Mouse (Mus musculus) hindbrain, embryonic 12.5 days (tissue): ENCODE results near the gene Drc7. TPM values are rescaled to one million over a fixed set of nuclear protein-coding genes. Genes with fewer than 3 reads are reported as not detected.

Source experiments
- ATAC-seq: fragments of 200-750 bp; cut with Nextera tagmentation; 2 replicates; pipeline ENCODE4 v1.8.0; 2017; ENCODE audit warnings: moderate TSS enrichment; ENCODE audit not compliant: low FRiP score
- H3K27ac ChIP-seq: fragments of 300-500 bp; sonication (generic); 2 replicates; pipeline ENCODE4 v1.5.1; 2016; ENCODE audit warnings: mild to moderate bottlenecking
- H3K27me3 ChIP-seq: fragments of 300-500 bp; sonication (generic); 2 replicates; pipeline ENCODE4 v1.6.1; 2016; ENCODE audit warnings: mild to moderate bottlenecking
- H3K36me3 ChIP-seq: fragments of 300-500 bp; sonication (generic); 2 replicates; pipeline ENCODE4 v1.6.1; 2016; ENCODE audit warnings: mild to moderate bottlenecking
- H3K4me1 ChIP-seq: fragments of 300-500 bp; sonication (generic); 2 replicates; pipeline ENCODE4 v1.6.1; 2016
- H3K4me2 ChIP-seq: fragments of 300-500 bp; sonication (generic); replicated peaks from 2 replicates; pipeline ENCODE4 v1.6.1; 2016; ENCODE audit warnings: mild to moderate bottlenecking
- H3K4me3 ChIP-seq: fragments of 300-500 bp; sonication (generic); 2 replicates; pipeline ENCODE4 v1.5.1; 2016; ENCODE audit warnings: mild to moderate bottlenecking
- H3K9ac ChIP-seq: fragments of 300-500 bp; sonication (generic); 2 replicates; pipeline ENCODE4 v1.6.1; 2016; ENCODE audit warnings: mild to moderate bottlenecking, moderate library complexity
- H3K9me3 ChIP-seq: fragments of 300-500 bp; sonication (generic); replicated peaks from 2 replicates; pipeline ENCODE4 v1.6.1; 2016; ENCODE audit warnings: mild to moderate bottlenecking
- WGBS: fragments of 180-500 bp; shearing (Covaris S2); methylation state at CpG from one replicate; pipeline ENCODE4 v1.1.7; 2016; 5-methylcytosine and 5-hydroxymethylcytosine counted together
- polyA plus RNA-seq: library from polyadenylated mRNA; unstranded; fragments of >200 nt; fragmentation: Nextera tagmentation; extraction: Ambion mirVana; gene quantifications from 2 replicates; pipeline ENCODE4 v1.2.1, GENCODE M21; 2016

Gene Drc7
- polyA plus RNA-seq, 1 experiment from 2014 or later, result 1.3 TPM

DNA sequence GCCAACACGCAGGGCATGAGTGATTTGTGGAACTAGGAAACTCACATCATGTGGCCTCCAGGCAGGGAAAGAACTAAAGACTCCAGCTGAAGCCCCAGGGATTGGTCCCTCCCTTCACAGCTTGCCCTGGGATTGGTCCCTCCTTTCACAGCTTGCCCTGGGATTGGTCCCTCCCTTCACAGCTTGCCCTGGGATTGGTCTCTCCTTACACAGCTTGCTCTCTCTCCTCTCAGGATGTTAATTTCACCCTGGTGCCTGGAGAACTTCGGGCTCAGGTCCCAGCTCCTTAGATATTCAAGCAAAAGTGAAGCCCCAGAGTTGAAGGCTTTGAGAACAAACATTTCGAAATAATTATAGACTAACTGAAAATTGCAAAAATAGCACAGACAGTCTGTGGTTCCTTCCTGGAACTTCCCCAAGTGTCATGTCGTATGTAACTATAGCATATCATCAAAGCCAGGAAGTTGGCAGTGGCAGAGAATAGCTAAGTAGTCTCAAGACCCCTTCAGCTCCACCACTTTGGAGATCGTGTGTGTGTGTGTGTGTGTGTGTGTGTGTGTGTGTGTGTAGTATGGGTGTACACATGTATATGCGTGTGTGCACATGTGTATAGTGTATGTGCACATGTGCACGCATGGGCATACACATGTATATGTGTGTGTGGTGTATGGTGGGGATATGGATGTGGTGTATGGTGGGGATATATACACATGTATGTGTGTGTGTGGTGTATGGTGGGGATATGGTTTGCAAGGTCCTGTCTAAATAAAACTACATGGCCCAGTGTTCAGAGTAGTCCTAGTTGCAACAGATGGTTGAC lies 17.6 kb upstream of the Drc7 start:
- H3K4me3 ChIP-seq, result no peak overlapping the region
- H3K4me1 ChIP-seq, result 0 out of 2 replicates have a peak, but pooled peaks cover 3% of the 10 kb centered on the region
- H3K9me3 ChIP-seq, result no peaks in the 10 kb centered on the region
- H3K27ac ChIP-seq, result no peak overlapping the region
- H3K9ac ChIP-seq, result no peak overlapping the region
- H3K36me3 ChIP-seq, result no peaks in the 10 kb centered on the region
- WGBS, result 71% methylated on average over 7 of the region's 7 CpGs
- no peaks in the 10 kb centered on the region for H3K27me3 ChIP-seq
- H3K4me2 ChIP-seq, result no peak overlapping the region
- no peak for ATAC-seq

DNA sequence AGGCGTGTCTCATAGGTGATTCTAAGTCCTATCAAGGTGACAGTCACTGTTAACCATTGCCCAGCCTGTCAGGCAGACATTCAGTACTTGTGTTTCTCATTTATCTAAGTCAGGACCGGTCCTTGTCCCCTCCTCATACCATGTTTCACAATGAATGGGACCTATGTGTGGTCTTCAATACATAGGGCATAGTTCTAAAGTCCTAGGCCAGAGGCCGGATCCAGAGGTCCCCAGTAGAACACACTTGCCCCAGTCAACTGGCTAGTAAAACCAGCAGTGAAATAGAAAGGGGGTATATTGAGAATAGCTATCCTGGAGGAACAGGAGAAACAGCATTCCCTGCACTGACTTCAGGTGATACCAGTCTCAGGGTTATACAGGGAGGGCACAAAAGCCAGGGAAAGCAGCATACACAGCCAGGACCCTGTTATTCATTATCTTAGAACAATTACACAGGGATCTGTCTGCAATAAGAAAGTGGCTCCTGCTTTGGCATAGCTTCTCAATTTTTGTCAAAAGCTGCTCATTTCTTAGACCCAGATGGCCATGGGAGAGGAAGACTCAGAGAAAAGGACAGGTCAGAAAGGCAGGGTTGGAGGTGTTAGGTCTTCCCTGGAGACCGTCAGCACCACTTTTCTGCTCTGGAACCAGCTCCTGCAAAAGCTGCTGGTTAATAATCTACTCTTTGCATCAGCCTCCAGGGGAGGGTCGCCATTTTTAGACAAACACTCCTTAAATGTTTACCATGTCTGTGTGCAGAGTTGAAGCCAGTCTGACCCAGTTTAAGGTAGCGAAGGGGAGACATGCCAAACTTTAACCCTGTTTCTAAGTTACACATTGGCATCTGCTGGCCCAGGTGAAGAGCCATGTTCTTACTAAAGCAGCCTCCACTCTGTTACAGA lies 12.8 kb upstream of the Drc7 start:
- no peak overlapping the region for H3K4me2 ChIP-seq
- no peaks in the 10 kb centered on the region for H3K27me3 ChIP-seq
- H3K9me3 ChIP-seq, result no peaks in the 10 kb centered on the region
- H3K4me3 ChIP-seq, result no peak overlapping the region
- WGBS, result 68% methylated on average over 6 of the region's 6 CpGs
- H3K36me3 ChIP-seq, result no peaks in the 10 kb centered on the region
- no peak overlapping the region for H3K9ac ChIP-seq
- H3K27ac ChIP-seq, result no peak overlapping the region
- 0 out of 2 replicates have a peak, but pooled peaks cover under 1% of the 10 kb centered on the region for H3K4me1 ChIP-seq
- no peak for ATAC-seq

DNA sequence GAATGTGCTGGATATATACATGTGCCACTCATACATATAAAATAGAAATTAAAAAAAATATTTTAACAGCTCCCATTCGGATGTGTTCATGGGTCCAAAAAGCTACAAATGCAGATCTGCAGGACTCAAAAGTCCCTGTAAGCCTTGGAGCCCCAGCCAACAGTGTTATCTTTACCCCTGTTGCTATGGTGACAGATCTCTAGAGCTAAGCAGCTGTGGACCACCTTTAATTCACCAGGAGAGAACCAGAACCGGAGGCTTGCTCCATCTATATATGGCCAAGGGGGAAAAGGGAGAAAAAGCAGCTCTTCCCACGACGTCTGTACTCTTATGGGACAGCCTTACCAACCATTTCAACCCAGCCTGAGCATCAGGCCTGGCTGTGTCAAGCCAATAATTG lies 10.1 kb upstream of the Drc7 start:
- 69% methylated on average over 4 of the region's 4 CpGs for WGBS
- Histone ChIP-seq H3K27me3 (no peaks in the 10 kb centered on the region), H3K4me1 (peaks cover 4% of the 10 kb centered on the region), H3K4me3 (no peak overlapping the region), H3K9ac (no peak overlapping the region), H3K36me3 (no peaks in the 10 kb centered on the region), H3K4me2 (no peak overlapping the region), H3K9me3 (no peaks in the 10 kb centered on the region), H3K27ac (no peak overlapping the region)
- no peak for ATAC-seq

DNA sequence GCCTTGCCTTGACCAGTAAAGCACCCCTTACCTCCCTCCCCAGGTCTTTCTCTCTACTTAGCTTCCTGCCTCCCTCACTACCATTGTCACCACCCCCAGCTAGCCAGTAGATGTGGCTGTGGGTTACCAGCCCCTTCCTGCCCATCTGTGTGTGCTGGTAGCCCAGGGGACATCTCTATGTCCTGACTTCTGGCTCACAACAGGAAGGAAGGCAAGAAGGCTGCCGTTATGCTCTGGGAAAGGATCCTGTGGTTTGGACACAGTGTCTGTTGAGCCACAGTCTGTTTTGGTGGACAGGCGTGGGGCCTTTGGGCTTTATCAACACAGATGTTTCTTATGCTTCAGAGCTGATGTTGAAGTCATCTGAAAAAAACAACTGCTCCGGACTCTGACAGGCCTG lies 7.9 kb upstream of the Drc7 start:
- Histone ChIP-seq H3K4me2 (no peak overlapping the region), H3K9me3 (no peaks in the 10 kb centered on the region), H3K36me3 (no peaks in the 10 kb centered on the region), H3K4me3 (no peak overlapping the region), H3K9ac (no peak overlapping the region), H3K4me1 (peaks cover 4% of the 10 kb centered on the region), H3K27me3 (no peaks in the 10 kb centered on the region), H3K27ac (no peak overlapping the region)
- no peak for ATAC-seq
- 67% methylated on average over 3 of the region's 3 CpGs for WGBS

DNA sequence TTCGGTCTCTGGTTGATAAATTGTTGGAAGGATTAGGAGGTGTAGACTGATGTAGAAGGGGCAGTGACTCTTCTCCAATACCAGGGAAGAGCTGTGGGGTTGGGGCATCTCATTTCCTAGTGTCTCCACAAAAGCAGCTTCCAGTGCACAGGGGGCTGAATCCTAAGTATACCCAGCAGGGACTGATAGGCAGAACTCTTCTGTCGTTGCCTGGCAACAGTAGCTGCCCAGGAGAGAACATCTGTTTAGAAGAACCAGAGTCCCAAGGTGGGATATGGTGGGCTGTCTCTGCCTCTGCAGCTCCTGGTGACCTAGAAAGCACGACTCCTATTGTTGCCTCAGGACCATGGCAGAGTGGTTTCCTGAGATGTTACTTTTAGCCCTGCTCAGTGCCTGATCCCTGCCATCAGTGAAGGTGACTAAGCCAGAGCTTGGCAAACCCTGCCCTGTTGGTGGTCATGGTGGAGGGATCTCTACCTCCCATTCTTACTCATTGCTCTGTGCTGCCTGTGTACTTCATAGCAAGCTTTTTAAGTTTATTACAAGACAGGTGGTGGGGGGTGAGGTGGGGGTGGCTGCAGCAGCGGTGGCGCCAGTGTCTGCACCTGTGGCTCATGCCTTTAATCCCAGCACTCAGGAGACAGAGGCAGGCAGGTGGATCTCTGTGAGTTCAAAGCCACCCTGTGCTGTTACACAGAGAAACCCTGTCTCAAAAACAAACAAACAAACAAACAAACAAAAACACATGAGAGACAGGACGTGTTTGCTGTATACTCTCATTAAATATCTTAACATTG lies 6.8 kb upstream of the Drc7 start:
- no peaks in the 10 kb centered on the region for H3K36me3 ChIP-seq
- H3K4me1 ChIP-seq, result peaks cover 4% of the 10 kb centered on the region
- no peak overlapping the region for H3K4me3 ChIP-seq
- WGBS, result 70% methylated on average over 6 of the region's 6 CpGs
- no peak for ATAC-seq
- H3K9ac ChIP-seq, result no peak overlapping the region
- no peak overlapping the region for H3K4me2 ChIP-seq
- H3K27ac ChIP-seq, result no peak overlapping the region
- H3K27me3 ChIP-seq, result no peaks in the 10 kb centered on the region
- no peaks in the 10 kb centered on the region for H3K9me3 ChIP-seq

DNA sequence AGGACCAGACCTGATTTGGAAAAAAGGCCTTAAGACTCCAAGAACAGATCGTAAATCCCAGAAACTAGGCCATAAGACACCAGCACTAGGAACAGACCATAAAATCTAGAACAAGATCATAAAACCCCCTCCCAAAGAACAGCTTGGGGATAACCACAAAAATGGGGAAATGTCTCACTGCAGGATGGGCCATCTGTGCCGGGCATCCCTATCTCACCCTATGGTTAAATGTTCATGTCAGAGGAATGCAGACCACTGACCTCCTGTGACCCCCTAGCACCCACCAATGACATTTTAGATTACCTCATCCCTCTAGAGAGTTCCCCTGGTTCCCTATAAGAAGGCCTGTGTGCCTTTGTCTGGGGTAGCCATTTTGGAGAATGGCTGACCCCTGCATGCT lies 5.3 kb upstream of the Drc7 start:
- Histone ChIP-seq H3K27me3 (no peaks in the 10 kb centered on the region), H3K4me1 (peaks cover 4% of the 10 kb centered on the region), H3K4me3 (no peak overlapping the region), H3K9me3 (no peaks in the 10 kb centered on the region), H3K4me2 (no peak overlapping the region), H3K27ac (no peak overlapping the region), H3K9ac (no peak overlapping the region), H3K36me3 (no peaks in the 10 kb centered on the region)
- 83% methylated on average over 2 of the region's 2 CpGs for WGBS
- no peak for ATAC-seq

DNA sequence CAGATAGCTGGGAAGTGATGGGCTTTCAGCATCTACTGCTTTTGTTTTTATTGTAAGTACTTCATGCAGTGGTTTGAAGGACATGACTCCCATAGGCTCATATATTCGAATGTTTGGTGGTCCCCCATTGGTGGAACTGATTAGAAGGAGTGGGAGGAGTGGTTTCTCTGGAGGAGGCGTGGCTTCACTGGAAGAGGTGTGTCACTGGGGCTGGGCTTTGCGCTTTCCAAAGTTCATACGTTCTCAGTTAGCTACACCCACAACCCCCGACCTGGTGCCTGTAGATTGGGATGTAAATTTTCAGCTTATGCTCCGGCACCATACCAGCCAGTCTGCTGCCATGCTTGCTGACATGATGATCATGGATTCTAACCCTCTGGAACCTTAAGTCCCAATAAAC lies 465 bp upstream of the Drc7 start:
- Histone ChIP-seq H3K27ac (no peak overlapping the region), H3K9me3 (no peaks in the 10 kb centered on the region), H3K36me3 (no peaks in the 10 kb centered on the region), H3K4me1 (no peaks in the 10 kb centered on the region), H3K27me3 (no peaks in the 10 kb centered on the region), H3K9ac (no peak overlapping the region), H3K4me3 (no peak overlapping the region), H3K4me2 (no peak overlapping the region)
- ATAC-seq, result no peak
- WGBS, result 56% methylated on average over 6 of the region's 6 CpGs

DNA sequence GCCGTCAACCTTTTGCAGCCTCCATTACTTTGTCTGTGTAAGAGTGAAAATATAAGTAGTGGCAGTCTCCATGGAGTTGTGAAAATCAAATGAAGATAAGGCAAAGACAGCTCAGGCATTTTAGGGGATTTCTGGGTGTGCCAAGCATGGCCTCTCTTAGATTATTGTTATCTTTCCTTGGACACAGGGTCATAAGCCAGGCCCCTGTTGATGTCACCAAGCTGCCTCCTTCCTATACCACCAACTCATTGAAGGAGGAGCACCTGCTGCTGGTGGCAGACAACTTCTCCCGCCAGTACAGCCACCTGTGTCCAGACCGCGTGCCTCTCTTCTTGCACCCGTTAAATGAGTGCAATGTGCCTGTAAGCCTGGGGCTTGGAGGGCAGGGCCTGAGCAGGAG lies 1.5 kb downstream of the Drc7 start:
- no peaks in the 10 kb centered on the region for H3K4me1 ChIP-seq
- H3K27ac ChIP-seq, result no peak overlapping the region
- no peaks in the 10 kb centered on the region for H3K36me3 ChIP-seq
- ATAC-seq, result no peak
- no peaks in the 10 kb centered on the region for H3K9me3 ChIP-seq
- 92% methylated on average over 5 of the region's 5 CpGs for WGBS
- H3K4me2 ChIP-seq, result no peak overlapping the region
- H3K27me3 ChIP-seq, result no peaks in the 10 kb centered on the region
- H3K9ac ChIP-seq, result no peak overlapping the region
- no peak overlapping the region for H3K4me3 ChIP-seq

DNA sequence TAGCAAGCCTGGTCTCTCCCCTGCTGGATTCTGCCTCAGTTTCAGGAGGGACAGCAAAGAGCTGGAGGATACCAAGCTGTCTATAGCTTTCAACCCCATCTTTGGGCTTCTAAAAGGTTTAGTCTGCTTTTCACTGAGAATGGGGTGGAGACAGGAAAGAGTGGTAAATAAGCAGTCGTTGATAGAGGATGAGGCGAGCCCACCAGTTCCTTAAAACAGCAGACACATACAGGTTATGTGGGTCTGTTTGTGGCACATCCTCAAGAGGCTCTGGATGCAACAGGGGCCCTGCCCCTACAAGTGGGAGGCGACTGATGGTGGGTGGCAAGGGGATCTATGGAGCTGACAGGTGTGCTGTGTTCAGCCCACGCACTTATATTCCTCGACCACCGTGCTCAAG lies 3.8 kb downstream of the Drc7 start:
- Histone ChIP-seq H3K9me3 (no peaks in the 10 kb centered on the region), H3K4me2 (no peak overlapping the region), H3K4me1 (no peaks in the 10 kb centered on the region), H3K4me3 (no peak overlapping the region), H3K27ac (no peak overlapping the region), H3K36me3 (no peaks in the 10 kb centered on the region), H3K27me3 (no peaks in the 10 kb centered on the region), H3K9ac (no peak overlapping the region)
- WGBS, result 91% methylated on average over 6 of the region's 6 CpGs
- ATAC-seq, result no peak

DNA sequence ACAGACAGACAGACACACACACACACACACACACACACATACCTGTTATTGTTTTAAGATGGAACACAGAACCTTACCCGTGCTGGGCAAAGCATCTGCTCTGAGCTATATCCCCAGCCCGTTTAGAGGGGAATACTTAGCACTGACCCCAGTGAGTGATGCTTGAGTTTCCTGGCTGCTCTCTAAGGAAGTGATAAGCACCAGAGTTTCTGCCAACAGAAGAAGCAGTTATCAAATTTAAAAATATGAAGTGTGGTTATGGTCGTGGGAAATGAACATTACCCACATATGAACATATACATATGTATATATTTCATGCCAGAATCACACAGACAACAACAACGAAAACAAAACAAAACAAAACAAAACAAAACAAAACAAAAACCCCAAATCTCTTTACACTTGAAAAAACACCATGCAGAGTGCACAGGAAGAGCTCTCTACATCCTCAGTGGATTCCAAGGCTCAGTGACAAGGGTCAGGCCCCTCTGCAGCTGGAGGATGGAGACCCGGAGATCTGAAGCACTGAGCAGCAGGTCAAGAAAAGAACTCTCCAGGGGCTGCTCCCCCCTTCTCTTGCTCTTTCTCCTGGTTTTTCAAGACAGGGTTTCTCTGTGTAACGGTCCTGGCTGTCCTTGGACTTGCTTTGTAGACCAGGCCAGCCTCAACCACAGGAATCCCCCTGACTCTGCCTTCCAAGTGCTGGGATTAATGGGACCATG lies 5.1 kb downstream of the Drc7 start:
- Histone ChIP-seq H3K4me2 (no peak overlapping the region), H3K27me3 (no peaks in the 10 kb centered on the region), H3K4me3 (no peak overlapping the region), H3K36me3 (no peaks in the 10 kb centered on the region), H3K4me1 (no peaks in the 10 kb centered on the region), H3K9me3 (no peaks in the 10 kb centered on the region), H3K27ac (no peak overlapping the region), H3K9ac (no peak overlapping the region)
- WGBS, result 73% methylated on average over 6 of the region's 6 CpGs
- ATAC-seq, result no peak

DNA sequence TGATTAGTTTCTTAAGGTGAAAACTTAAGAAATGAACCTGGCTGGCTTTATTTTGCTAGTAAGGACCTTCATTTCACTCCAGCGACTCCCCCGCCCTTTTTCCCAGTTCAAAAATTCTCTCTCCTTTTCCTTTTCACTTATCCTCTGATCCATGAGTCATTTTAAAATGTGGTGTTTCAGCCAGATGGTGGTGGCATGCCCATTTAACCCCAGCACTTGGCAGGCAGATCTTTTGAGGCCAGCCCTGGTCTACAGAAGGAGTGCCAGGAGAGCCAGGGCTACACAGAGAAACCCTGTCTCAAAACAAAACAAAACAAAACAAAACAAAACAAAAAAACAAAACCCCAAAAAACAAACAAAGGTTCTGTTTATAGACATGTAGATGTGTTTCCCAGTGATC lies 9.6 kb downstream of the Drc7 start:
- no peak for ATAC-seq
- Histone ChIP-seq H3K9me3 (no peaks in the 10 kb centered on the region), H3K27ac (no peak overlapping the region), H3K4me3 (no peak overlapping the region), H3K9ac (no peak overlapping the region), H3K4me2 (no peak overlapping the region), H3K27me3 (no peaks in the 10 kb centered on the region), H3K36me3 (no peaks in the 10 kb centered on the region), H3K4me1 (no peaks in the 10 kb centered on the region)
- 93% methylated on average over 2 of the region's 2 CpGs for WGBS

DNA sequence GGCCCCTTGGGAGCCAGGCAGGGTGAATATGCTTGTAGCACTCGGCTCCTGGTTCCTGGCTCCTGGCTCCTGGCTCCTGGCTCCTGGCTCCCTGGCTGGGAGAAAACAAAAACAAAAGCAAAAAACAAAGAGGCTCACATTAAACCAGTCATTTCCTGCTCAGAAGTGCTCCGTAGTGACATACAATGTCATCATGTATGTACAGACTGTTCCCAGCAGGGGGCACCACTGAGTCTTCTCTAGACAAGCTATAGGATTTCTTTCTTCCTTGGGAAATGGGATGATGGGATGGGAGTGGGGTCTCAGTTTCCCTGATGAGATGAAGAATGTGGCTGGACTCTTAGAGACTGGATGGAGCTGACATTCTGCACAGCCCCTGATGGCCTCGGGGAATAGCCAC lies 12.7 kb downstream of the Drc7 start:
- Histone ChIP-seq H3K9ac (no peak overlapping the region), H3K4me1 (no peaks in the 10 kb centered on the region), H3K4me2 (no peak overlapping the region), H3K36me3 (no peaks in the 10 kb centered on the region), H3K27ac (no peak overlapping the region), H3K9me3 (no peaks in the 10 kb centered on the region), H3K27me3 (no peaks in the 10 kb centered on the region), H3K4me3 (no peak overlapping the region)
- no peak for ATAC-seq
- 45% methylated on average over 3 of the region's 3 CpGs for WGBS
